Mouse (Mus musculus) lung, postnatal 0 days (tissue): Measurements from ENCODE around the gene Neurog3.

Experiments used
- CTCF ChIP-seq: IDR thresholded peaks from 2 replicates; pipeline ENCODE4 v1.5.1; 2016; ENCODE audit warnings: antibody characterized with exemption, mild to moderate bottlenecking
- EP300 ChIP-seq: IDR thresholded peaks from 2 replicates; pipeline ENCODE4 v1.6.1; 2016; ENCODE audit warnings: antibody characterized with exemption, mild to moderate bottlenecking, control low read depth

DNA sequence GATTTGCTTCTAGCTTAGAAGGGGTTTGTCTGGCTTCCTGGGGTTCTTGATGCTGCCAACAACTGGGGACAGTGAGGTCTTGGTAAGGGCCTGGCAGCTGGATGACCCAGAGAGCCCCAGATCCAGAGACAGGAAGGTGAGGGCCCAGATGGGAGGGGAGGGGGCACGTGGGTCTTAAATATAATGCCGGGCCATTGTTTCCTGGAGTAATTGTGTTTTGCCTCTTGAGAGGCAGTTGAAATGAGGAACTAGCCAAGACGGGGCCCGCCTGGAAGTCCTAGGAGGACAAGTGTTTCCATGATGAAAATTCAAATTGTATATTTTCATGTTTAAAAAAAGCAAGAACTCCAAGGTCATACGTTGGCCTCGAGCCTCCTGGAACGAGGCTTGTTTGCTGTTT is 39.0 kb upstream of the Neurog3 start:
- no peak for TF ChIP-seq CTCF
- no peak for TF ChIP-seq EP300
